Mouse (Mus musculus) liver (tissue): ENCODE measurements around the gene Best1.
"Not testable (repeated sequence)": the region's sequence is repeated elsewhere in the genome, so short reads cannot be mapped to it uniquely, and the experiment has no call there.

Source experiments
- DNase-seq: peaks from one replicate; pipeline ENCODE4 v3.0.0-alpha.2; 2020; ENCODE audit warnings: mixed read lengths

Best1 gene

DNA sequence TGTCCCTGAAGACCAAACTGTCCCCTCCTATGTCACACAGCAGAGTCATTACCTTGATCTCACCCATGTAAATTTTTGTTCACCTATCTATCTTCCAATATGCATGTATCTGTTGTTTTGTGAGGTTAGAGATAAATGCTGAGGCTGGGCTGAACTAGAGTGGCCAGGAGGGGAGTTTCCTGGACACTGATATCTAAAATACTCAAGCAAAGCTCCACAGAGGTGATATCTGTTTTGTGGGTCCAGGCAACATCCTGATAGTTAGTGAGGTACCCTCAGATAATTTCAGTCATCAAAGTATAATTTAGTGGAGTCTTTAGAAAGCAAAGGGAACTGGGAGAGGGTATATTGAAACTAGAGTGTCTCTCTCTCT is 11.6 kb downstream of the Best1 start:
- peak; percentile 31 for DNase-seq

- DNase-seq = peak; percentile 48
Measured at GRCm38 (mm10) chr19:9989171-9989883, 12.1 kb downstream of the Best1 start.

DNA sequence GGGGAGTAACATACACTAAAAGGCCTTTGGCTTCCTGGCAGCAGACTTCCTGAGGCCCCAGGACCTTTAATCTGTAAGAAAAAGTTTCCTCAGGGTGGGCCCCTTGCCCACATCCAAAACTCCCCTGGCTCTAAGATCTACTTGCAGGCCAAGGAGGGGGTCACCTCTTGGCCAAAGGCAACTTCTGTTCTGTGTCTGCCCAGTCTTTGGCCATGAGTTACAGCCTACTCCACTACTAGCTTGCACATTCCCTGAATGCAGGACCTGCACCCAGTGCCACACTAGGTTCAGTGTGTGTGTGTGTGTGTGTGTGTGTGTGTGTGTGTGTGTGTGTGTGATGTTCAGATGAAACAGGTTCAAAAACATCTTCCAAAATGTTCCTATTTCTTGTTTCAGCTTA is 13.8 kb downstream of the Best1 start:
- DNase-seq = no peak

DNA sequence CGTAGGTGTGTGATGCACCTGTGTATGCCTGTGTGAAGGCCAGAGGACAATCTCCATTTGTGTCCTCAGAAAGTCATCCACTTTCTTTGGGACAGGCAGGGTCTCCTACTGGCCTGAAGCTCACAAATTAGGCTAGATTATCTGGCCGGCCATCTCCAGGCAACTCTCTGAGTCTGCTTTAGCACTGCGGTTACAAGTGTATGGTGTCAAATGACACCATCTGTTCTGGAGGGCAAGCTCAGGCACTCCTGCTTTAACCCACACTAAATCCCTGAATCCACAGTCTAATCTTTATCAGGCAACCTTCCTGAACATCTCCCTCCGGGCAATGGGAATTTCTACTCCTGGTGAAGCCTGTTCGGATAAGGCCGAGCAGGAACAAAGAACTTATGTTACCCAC is 14.2 kb downstream of the Best1 start:
- no peak for DNase-seq

DNA sequence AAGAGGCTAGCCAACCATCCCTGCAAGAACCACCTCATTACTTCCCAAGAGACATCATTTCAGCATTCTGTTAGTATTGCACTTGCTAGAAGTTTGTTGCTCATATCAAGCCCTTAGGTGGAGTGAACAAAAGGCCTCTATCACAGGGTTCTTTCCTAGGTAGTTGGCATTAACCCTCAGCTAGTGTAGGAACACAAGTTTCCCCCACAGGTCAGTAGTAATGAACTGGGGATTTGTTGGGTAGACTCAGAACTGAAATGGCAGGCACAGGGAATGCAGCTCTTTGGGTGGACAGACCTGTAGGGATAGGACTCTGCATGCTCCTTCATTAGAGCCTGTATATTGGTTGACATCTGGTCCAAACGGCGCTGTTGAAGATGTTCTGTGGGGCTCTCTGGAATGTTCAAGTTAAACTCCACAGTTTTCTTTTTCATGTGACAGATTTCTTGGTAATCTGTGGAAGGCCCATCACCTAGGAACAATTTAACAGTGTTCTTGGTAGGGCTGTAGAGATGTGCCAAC is 15.5 kb downstream of the Best1 start:
- no peak for DNase-seq

DNA sequence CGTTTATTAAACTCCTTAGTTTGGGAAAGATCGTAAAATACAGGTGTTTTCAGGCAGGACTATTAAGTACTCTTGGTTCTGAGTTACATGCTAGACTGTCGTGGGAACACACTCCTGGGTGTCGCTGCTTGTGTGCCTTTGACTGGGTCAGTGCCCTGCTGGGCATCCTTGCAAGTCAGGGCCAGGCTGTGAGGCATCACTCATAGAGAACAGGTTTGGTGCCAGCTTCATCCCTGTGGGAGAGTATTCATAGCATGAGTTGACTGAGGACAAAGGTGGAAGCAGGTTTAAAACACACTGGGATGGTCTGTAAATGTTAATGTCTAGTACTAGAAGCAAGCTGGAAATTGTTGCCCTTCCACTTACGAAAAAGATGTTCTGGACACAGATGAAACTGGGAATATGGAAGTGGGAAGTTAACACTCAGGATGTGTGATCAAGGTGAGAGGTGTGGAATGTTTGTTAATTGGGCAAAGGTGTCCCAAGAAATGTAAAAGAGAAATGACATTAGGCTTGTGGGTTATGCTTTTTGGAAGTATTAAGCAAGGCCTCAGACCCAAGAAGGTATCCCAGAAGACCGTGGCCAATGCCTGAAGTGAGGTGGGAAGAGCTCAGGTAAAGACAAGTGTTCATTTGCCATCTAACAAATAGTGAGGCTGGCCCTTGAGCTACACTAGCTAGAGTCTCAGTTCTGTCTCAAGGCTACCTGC is 16.1 kb downstream of the Best1 start:
- DNase-seq = no peak

GRCm38 (mm10) chr19:9984111-9985055 is 17.1 kb downstream of the Best1 start:
- no peak for DNase-seq

GRCm38 (mm10) chr19:9982852-9983542 is 18.4 kb downstream of the Best1 start:
- peak; percentile 90 for DNase-seq

DNA sequence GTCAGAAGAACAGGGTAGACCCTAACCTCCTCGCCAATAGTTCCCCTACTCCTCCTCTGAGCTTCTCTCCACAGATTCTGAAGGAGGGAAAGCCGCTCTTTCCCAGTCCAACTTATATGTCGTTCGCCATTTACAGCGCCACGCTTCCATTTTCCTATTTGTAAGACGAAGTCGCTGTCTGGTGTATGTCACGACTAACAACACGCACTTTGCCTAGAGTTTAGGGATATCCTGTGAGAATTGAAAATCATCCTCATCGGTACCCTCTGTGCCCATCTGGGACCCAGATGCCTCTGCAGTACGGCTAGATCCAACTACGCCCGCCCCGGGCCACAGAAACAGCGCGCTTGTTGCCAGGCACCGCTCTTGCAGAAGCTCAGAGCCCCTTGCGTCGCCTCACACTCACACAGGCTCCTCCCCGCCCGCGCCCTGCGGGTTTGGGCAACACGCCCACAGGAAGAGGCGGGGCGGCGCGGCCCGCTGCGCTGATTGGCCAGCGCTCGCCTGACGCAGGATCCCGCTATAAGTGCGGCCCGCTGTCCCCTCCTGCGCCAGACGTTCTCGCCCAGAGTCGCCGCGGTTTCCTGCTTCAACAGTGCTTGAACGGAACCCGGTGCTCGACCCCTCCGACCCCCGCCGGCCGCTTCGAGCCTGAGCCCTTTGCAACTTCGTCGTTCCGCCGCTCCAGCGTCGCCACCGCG is 19.1 kb downstream of the Best1 start:
- peak; percentile 99 for DNase-seq

GRCm38 (mm10) chr19:9981621-9982020 is 19.8 kb downstream of the Best1 start:
- DNase-seq = peak; percentile 30

- DNase-seq = no peak
Measured at GRCm38 (mm10) chr19:9980258-9980657, 21.2 kb downstream of the Best1 start, which contains the start of gene Fth1. Fth1 (plus strand) TSS chr19:9980598.

GRCm38 (mm10) chr19:9979156-9979555 is 22.3 kb downstream of the Best1 start:
- DNase-seq = no peak

DNA sequence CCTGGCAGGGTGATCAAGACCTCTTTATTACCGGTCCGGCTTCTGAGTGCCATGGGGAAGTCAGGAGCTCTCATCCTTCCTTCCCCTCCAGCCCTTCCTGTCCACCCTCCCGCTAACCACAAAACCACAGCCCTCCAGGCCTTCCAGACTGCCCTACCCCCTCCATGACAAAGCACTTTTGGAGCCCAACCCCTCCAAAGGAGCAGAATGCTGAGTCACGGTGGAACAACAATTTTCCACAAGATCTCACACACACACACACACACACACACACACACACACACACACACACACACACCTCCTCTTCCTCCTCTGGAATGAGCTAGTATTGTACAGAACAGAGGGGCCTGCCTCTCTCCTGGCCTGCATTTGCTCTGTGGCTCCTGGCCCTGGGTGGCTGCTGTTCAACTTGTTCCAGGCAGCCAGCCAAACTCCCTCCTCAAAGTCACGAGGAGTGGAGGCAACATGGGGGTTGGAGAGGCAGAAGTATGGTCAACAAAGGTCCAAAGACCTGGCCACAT is 22.9 kb downstream of the Best1 start:
- DNase-seq = peak; percentile 90

GRCm38 (mm10) chr19:9977085-9977484 is 24.3 kb downstream of the Best1 start:
- DNase-seq = peak; percentile 39

GRCm38 (mm10) chr19:9974853-9975252 is 26.6 kb downstream of the Best1 start:
- not testable (repeated sequence) for DNase-seq

- no peak for DNase-seq
Measured at GRCm38 (mm10) chr19:9968081-9968787, 33.2 kb downstream of the Best1 start.

GRCm38 (mm10) chr19:9966096-9966867 is 35.2 kb downstream of the Best1 start:
- no peak for DNase-seq

- no peak for DNase-seq
Measured at GRCm38 (mm10) chr19:9964205-9964916, 37.1 kb downstream of the Best1 start.

- DNase-seq = no peak
Measured at GRCm38 (mm10) chr19:9960769-9961168, 40.7 kb downstream of the Best1 start.
